Mouse (Mus musculus) bone marrow, adult 2 months (tissue): ENCODE data around the gene Fbxo9.

ENCODE experiments used
- CTCF ChIP-seq: fragments of 200-500 bp; IDR thresholded peaks from 2 replicates; pipeline ENCODE4 v1.5.1; 2011; ENCODE audit warnings: low read length, control low read depth; ENCODE audit not compliant: control insufficient read depth, insufficient read depth
- POLR2A ChIP-seq: fragments of 200-500 bp; IDR thresholded peaks from 2 replicates; pipeline ENCODE4 v1.6.1; 2011; ENCODE audit warnings: low read depth, mild to moderate bottlenecking, control low read depth, low read length, borderline replicate concordance; ENCODE audit not compliant: control insufficient read depth

DNA sequence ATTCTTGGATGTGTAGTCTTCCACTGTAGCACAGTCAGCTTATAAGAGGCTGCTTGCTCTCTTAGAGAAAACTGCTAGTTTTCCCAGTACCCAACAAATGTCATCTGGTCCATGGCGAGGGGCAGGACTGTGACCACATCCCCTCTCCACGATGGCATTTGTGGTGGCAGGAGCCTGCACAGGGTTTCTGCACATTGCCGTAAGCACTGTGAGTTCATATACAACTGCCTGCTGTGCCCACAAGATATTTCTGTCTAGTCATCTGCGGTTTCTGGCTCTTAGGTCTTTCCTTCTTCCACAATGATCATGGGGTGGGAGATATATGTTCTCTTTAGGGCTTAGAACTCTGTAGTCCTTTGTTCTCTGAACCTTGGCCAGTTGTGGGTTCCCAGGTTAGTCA, 37.2 kb downstream of the Fbxo9 start:
- TF ChIP-seq CTCF: no peak
- no peak for TF ChIP-seq POLR2A
